Mouse (Mus musculus): ENCODE data around the gene Syp. TPM values are rescaled to one million over a fixed set of nuclear protein-coding genes. Genes with fewer than 3 reads are reported as not detected.

Syp gene
- polyA plus RNA-seq, 1 experiment from 2014 or later, result 71.0 TPM

- Histone ChIP-seq H3K4me1 (0 out of 2 replicates have a peak, but pooled peaks cover 5% of the 10 kb centered on the region), H3K4me2 (replicated peaks) (peak overlapping the region; percentile 55), H3K4me3 (peak overlapping the region; percentile 49), H3K27ac (no peak overlapping the region), H3K36me3 (no peaks in the 10 kb centered on the region), H3K9me3 (no peaks in the 10 kb centered on the region), H3K9ac (peak overlapping the region; percentile 55), H3K27me3 (replicated peaks) (no peaks in the 10 kb centered on the region)
- ATAC-seq (ENCODE audit: low FRiP score, low read depth), result peak; percentile 54
- 24% methylated on average over 13 of the region's 13 CpGs for WGBS
Measured at GRCm38 (mm10) chrX:7639536-7640325, 1.5 kb downstream of the Syp start.

DNA sequence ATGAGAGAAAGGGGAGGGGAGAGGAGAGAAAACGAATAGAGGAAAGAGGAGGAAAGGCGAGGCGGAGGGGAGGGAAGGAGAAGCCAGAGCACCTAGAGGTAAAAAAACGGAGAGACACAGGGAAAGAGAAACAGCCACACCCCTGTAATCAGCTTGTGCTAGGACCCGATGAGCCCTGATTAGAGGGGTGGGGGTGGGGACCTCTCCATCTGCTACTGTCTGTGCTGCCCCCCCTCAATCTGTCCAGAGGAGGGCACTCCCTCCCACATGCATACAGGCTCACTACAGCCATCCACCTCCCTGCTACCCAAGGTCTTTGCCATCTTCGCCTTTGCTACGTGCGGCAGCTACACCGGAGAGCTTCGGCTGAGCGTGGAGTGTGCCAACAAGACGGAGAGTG is 2.5 kb downstream of the Syp start:
- 33% methylated on average over 12 of the region's 12 CpGs for WGBS
- H3K36me3 ChIP-seq, result no peaks in the 10 kb centered on the region
- peak overlapping the region; percentile 55 for H3K4me2 ChIP-seq (replicated peaks)
- H3K27me3 ChIP-seq (replicated peaks), result no peaks in the 10 kb centered on the region
- H3K27ac ChIP-seq, result no peak overlapping the region
- no peak overlapping the region for H3K4me3 ChIP-seq
- H3K9ac ChIP-seq, result 0 out of 2 replicates have a peak overlapping the region, but pooled peaks have one; percentile 13
- ATAC-seq (ENCODE audit: low FRiP score, low read depth), result no peak
- H3K4me1 ChIP-seq, result 0 out of 2 replicates have a peak, but pooled peaks cover 5% of the 10 kb centered on the region
- H3K9me3 ChIP-seq, result no peaks in the 10 kb centered on the region

DNA sequence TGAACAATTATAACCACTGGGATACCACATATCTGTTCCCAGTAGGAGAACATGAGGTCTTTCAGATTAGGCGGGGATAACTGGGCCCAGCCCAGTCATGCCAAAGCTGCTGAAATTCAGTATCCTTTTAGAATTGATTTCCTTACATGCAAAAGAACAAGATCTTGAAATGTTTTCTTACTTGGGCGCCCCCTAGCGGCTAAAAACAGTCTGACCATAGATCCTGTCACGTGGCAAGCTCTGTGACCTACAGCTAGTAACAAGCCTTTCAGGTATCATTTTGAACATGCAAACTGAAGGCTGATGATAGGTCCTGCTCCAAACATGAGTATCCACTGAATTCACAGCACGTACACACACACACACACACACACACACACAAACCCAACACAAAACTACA is 7.1 kb downstream of the Syp start:
- Histone ChIP-seq H3K4me1 (0 out of 2 replicates have a peak, but pooled peaks cover 5% of the 10 kb centered on the region), H3K27me3 (replicated peaks) (no peaks in the 10 kb centered on the region), H3K4me2 (replicated peaks) (no peak overlapping the region), H3K9ac (no peak overlapping the region), H3K36me3 (no peaks in the 10 kb centered on the region), H3K4me3 (no peak overlapping the region), H3K27ac (no peak overlapping the region), H3K9me3 (no peaks in the 10 kb centered on the region)
- no peak for ATAC-seq (ENCODE audit: low FRiP score, low read depth)
- WGBS, result 14% methylated on average over 5 of the region's 5 CpGs

- H3K4me2 ChIP-seq (replicated peaks), result peak overlapping the region; percentile 56
- 12% methylated on average over 25 of the region's 25 CpGs for whole genome bisulfite sequencing
Measured at GRCm38 (mm10) chrX:7648671-7649304, 10.5 kb downstream of the Syp start.

DNA sequence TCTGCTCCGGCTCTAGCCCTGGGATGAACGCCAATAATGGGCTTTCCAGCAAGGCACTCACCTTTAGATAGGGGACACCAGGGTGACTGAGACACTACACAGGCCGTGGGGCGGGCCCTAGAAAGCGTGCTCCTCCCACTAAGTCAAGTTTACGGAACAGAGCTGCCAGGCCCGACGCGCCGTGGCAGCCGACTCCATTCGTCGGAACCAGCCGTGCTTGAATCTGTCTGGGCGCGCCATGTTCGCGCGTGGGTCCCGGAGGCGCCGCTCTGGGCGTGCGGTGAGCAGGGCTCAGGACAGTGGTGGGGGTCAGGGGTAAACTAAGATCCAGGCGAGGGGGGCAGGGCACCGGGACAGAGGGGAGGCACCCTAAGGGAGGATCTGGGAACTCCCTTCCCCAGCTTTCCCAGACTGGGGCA is 19.0 kb downstream of the Syp start, which contains the start of gene Prickle3:
TSS of gene Prickle3 (plus strand) at position 40 of the 419 bp plus-strand sequence.
- WGBS, result 15% methylated on average over 26 of the region's 26 CpGs
- H3K36me3 ChIP-seq, result no peaks in the 10 kb centered on the region
- no peak within 1 kb of the TSS for H3K9ac ChIP-seq
- no peaks in the 10 kb centered on the region for H3K4me1 ChIP-seq
- no peaks in the 10 kb centered on the region for H3K27me3 ChIP-seq (replicated peaks)
- peak within 1 kb of the TSS; percentile 50 for H3K4me2 ChIP-seq (replicated peaks)
- H3K9me3 ChIP-seq, result no peaks in the 10 kb centered on the region
- H3K4me3 ChIP-seq, result peak within 1 kb of the TSS; percentile 22
- ATAC-seq (ENCODE audit: low FRiP score, low read depth), result no peak
- H3K27ac ChIP-seq, result no peak within 1 kb of the TSS

More at GRCm38 (mm10) chrX:7648671-7649304, 10.5 kb downstream of the Syp start:
- H3K4me1 ChIP-seq, result no peaks in the 10 kb centered on the region
- no peaks in the 10 kb centered on the region for H3K36me3 ChIP-seq
- 0 out of 2 replicates have a peak overlapping the region, but pooled peaks have one; percentile 42 for H3K9ac ChIP-seq
- H3K9me3 ChIP-seq, result no peaks in the 10 kb centered on the region
- ATAC-seq (ENCODE audit: low FRiP score, low read depth), result peak; percentile 97
- H3K4me3 ChIP-seq, result peak overlapping the region; percentile 32
- H3K27ac ChIP-seq, result no peak overlapping the region
- no peaks in the 10 kb centered on the region for H3K27me3 ChIP-seq (replicated peaks)

DNA sequence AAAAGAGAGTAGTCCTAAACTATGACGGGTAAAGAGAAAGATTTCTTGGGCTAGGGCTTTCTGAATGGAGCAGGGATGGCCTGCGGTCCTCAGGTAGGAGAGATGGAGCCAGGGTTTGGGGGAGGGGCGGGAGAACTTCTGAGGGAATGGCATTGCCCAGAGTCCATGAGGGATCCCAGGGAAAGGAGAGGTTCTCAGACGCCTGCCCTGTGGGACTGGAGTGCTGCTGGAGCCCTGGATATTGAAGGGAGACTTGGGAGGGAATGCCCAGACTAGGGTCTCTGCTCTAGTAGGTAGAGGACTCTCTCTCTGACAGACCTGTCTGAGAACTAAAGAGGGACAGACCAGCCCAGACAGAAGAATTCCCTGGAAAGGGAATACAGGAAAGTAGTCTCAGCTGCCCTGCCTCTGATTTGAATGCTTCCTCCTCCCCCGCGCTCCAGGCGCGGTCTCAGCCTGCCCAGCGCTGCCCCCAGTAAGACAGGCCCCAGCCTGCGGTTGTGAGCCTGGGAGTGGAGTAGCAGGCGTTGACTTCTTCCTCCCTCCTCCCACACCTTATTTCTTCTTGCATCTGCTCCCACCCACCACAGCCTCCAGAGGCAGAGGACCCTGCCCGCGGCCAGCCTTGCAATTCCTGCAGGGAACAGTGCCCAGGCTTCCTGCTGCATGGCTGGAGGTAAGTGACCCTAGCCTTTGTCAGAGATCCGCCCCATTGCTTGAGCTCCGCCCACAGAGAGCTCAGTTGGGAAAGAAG is 19.9 kb downstream of the Syp start:
- no peaks in the 10 kb centered on the region for H3K27me3 ChIP-seq (replicated peaks)
- H3K4me2 ChIP-seq (replicated peaks), result peak overlapping the region; percentile 50
- H3K9me3 ChIP-seq, result no peaks in the 10 kb centered on the region
- no peak overlapping the region for H3K9ac ChIP-seq
- no peak overlapping the region for H3K27ac ChIP-seq
- no peaks in the 10 kb centered on the region for H3K4me1 ChIP-seq
- no peaks in the 10 kb centered on the region for H3K36me3 ChIP-seq
- ATAC-seq (ENCODE audit: low FRiP score, low read depth), result 0 out of 2 replicates have a peak, but pooled peaks have one; percentile 17
- 16% methylated on average over 15 of the region's 15 CpGs for WGBS
- no peak overlapping the region for H3K4me3 ChIP-seq

DNA sequence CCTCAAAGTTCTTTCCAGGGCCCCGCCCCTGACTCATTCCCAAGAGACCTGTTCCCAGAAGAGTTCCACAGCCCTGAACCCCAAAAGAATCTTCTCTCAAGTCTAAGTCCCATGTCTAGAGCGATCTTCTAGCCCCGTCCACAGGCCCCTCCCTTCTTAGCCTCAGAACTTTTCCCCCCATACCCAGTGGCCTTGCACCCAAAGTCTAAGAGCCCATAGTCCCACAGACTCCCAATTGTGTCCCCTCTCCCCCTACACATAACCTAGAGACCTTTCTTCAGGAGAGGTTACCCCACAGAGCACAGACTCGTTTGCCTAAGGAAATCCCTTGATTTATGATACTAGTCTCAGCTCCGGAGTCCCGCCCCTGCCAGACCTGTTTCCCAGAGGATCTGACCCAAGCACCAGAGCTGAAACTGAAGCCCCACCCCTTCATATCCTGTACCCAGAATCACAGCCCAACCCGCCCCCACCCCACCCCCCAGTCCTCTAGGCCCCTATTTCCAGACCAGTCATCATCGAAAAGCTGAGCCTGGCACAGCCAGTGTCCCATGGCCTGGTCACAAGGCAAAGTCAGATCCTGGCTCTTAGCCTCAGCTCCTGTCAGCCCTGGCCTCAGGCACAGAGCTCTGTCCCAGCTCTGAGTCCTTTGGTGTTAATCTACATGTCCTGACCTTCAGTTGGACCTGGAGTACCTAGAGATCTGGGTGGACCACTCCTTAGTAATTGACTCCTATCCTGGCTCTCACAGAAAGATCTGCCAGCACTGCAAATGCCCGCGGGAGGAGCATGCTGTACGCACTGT is 20.7 kb downstream of the Syp start:
- Histone ChIP-seq H3K36me3 (no peaks in the 10 kb centered on the region), H3K4me1 (no peaks in the 10 kb centered on the region), H3K9me3 (no peaks in the 10 kb centered on the region), H3K4me3 (no peak overlapping the region), H3K27ac (no peak overlapping the region), H3K27me3 (replicated peaks) (no peaks in the 10 kb centered on the region), H3K4me2 (replicated peaks) (peak overlapping the region; percentile 50), H3K9ac (no peak overlapping the region)
- no peak for ATAC-seq (ENCODE audit: low FRiP score, low read depth)
- 54% methylated on average over 11 of the region's 11 CpGs for WGBS

- Histone ChIP-seq H3K4me2 (replicated peaks) (no peak overlapping the region), H3K27ac (no peak overlapping the region), H3K27me3 (replicated peaks) (no peaks in the 10 kb centered on the region), H3K9ac (no peak overlapping the region), H3K4me3 (no peak overlapping the region), H3K4me1 (no peaks in the 10 kb centered on the region), H3K36me3 (no peaks in the 10 kb centered on the region), H3K9me3 (no peaks in the 10 kb centered on the region)
- ATAC-seq (ENCODE audit: low FRiP score, low read depth), result no peak
- 83% methylated on average over 4 of the region's 4 CpGs for WGBS
Measured at GRCm38 (mm10) chrX:7661086-7661485, 22.8 kb downstream of the Syp start.

DNA sequence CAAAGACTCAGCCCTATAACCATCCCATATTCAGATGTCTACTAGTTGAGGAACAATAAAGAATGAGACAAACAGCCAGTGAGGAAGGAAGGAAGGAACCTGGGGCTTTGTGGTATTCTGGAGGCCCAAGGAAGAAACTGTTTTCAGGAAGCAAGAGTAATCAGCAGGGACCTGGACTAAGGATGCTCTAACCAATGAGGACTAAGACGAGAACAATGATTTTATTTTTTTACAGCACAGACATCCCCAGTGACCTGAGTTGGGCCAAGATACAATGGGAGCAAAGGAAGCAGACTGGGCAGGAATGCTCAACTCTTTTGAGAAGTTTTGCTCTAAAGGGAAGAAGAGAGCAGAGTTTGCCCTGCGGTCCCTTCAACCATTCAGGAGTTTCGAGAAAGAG is 24.7 kb downstream of the Syp start:
- Histone ChIP-seq H3K27ac (no peak overlapping the region), H3K4me3 (no peak overlapping the region), H3K9ac (no peak overlapping the region), H3K36me3 (no peaks in the 10 kb centered on the region), H3K4me1 (no peaks in the 10 kb centered on the region), H3K9me3 (no peaks in the 10 kb centered on the region), H3K27me3 (replicated peaks) (no peaks in the 10 kb centered on the region), H3K4me2 (replicated peaks) (no peak overlapping the region)
- ATAC-seq (ENCODE audit: low FRiP score, low read depth), result no peak
- 53% methylated on average over 3 of the region's 3 CpGs for WGBS

- Histone ChIP-seq H3K9me3 (no peaks in the 10 kb centered on the region), H3K36me3 (no peaks in the 10 kb centered on the region), H3K4me2 (replicated peaks) (no peak overlapping the region), H3K4me1 (no peaks in the 10 kb centered on the region), H3K27ac (no peak overlapping the region), H3K4me3 (no peak overlapping the region), H3K27me3 (replicated peaks) (no peaks in the 10 kb centered on the region), H3K9ac (no peak overlapping the region)
- no peak for ATAC-seq (ENCODE audit: low FRiP score, low read depth)
- WGBS, result 91% methylated on average over 11 of the region's 11 CpGs
Measured at GRCm38 (mm10) chrX:7664791-7665190, 26.5 kb downstream of the Syp start.

DNA sequence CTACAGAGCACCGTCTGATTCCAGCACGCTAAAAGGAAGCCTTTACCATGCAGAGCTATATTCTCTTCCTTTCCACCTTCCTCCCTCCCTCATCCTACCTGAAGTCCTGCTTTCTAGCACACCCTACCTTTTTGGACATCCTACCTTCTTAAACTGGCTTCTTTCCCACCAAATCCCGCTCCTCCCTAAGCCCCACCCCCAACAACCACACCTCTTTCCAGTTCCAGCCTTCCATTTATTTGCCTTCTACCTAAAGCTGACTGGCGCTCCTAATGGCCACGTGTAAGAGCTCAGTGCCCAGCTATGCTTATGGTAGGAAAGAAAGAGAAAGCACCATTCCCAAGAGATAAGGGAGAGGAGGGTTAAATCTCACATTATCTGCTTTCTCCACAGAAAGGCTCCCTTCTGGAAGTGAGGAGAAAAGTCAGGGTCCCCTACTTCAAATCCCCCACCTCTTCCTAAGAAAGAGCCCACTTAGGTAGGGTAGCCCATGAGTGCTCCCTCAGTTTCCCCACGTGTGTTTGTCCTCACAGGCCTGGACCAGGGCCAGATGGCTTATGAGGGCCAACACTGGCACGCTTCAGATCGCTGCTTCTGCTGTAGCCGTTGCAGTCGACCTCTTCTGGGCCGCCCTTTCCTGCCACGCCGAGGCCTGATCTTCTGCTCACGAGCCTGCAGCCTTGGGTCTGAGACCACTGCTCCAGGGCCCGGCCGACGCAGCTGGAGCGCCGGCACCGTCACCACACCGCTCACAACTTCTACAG is 27.6 kb downstream of the Syp start:
- Histone ChIP-seq H3K4me3 (no peak overlapping the region), H3K9ac (no peak overlapping the region), H3K36me3 (no peaks in the 10 kb centered on the region), H3K9me3 (no peaks in the 10 kb centered on the region), H3K4me1 (no peaks in the 10 kb centered on the region), H3K27ac (no peak overlapping the region), H3K4me2 (replicated peaks) (no peak overlapping the region), H3K27me3 (replicated peaks) (no peaks in the 10 kb centered on the region)
- WGBS, result 82% methylated on average over 21 of the region's 21 CpGs
- no peak for ATAC-seq (ENCODE audit: low FRiP score, low read depth)

Data from neural tube, embryonic 12.5 days (tissue).